Mouse (Mus musculus): ENCODE results near the gene Itpr2.

- TF ChIP-seq CTCF (IDR thresholded peaks at IDR 0.05; ENCODE audit: low read depth, low read length) (no peak), GATA1 (IDR thresholded peaks at IDR 0.05; ENCODE audit: borderline replicate concordance, low read length) (no peak), TAL1 (conservative IDR thresholded peaks at IDR 0.05; ENCODE audit: low read depth, low read length) (no peak)
Observed at GRCm38 (mm10) chr6:146533146-146533545, 31.1 kb upstream of the Itpr2 start.

Measured in G1E (cell line).